Mouse (Mus musculus) embryonic facial prominence, embryonic 11.5 days (tissue): ENCODE measurements around the gene Efna3. TPM values are rescaled to one million over a fixed set of nuclear protein-coding genes. Genes with fewer than 3 reads are reported as not detected.
A peak's percentile ranks its signal among the peaks of the same experiment; 100 is the strongest.

Source experiments
- ATAC-seq: fragments of 200-750 bp; cut with Nextera tagmentation; replicated peaks from 2 replicates; pipeline ENCODE4 v1.8.0; 2017; ENCODE audit warnings: low read depth; ENCODE audit not compliant: insufficient number of reproducible peaks, low FRiP score, low TSS enrichment
- DNase-seq: peaks from one replicate; pipeline ENCODE4 v3.0.0-alpha.2; 2015; ENCODE audit warnings: low spot score
- H3K27ac ChIP-seq: fragments of 300-500 bp; sonication (generic); replicated peaks from 2 replicates; pipeline ENCODE4 v1.5.1; 2014; ENCODE audit warnings: mild to moderate bottlenecking, low read depth, low read length, control low read depth
- H3K27me3 ChIP-seq: fragments of 300-500 bp; sonication (generic); 2 replicates; pipeline ENCODE4 v1.6.1; 2014; ENCODE audit warnings: mild to moderate bottlenecking, low read length, moderate library complexity, mixed read lengths; ENCODE audit not compliant: control insufficient read depth, insufficient read depth
- H3K36me3 ChIP-seq: fragments of 300-500 bp; sonication (generic); replicated peaks from 2 replicates; pipeline ENCODE4 v1.6.1; 2014; ENCODE audit warnings: low read depth, mild to moderate bottlenecking, low read length, moderate library complexity, mixed read lengths; ENCODE audit not compliant: control insufficient read depth, insufficient read depth
- H3K4me1 ChIP-seq: fragments of 300-500 bp; sonication (generic); 2 replicates; pipeline ENCODE4 v1.6.1; 2014; ENCODE audit warnings: low read length, mixed read lengths; ENCODE audit not compliant: control insufficient read depth, insufficient read depth
- H3K4me2 ChIP-seq: fragments of 300-500 bp; sonication (generic); 2 replicates; pipeline ENCODE4 v1.6.1; 2014; ENCODE audit warnings: low read depth, mild to moderate bottlenecking, control low read depth, low read length, moderate library complexity
- H3K4me3 ChIP-seq: fragments of 300-500 bp; sonication (generic); 2 replicates; pipeline ENCODE4 v1.5.1; 2014; ENCODE audit warnings: low read depth, low read length, control low read depth
- H3K9ac ChIP-seq: fragments of 300-500 bp; sonication (generic); replicated peaks from 2 replicates; pipeline ENCODE4 v1.6.1; 2014; ENCODE audit warnings: mild to moderate bottlenecking, control low read depth, low read length
- H3K9me3 ChIP-seq: fragments of 300-500 bp; sonication (generic); replicated peaks from 2 replicates; pipeline ENCODE4 v1.6.1; 2016; ENCODE audit warnings: mild to moderate bottlenecking, low read length, inconsistent platforms, mixed read lengths; ENCODE audit not compliant: control insufficient read depth
- WGBS: fragments of 180-500 bp; shearing (Covaris S2); extraction: QIAGEN DNeasy Blood & Tissue Kit; methylation state at CpG from one replicate; pipeline ENCODE4 v1.1.7; 2014; 5-methylcytosine and 5-hydroxymethylcytosine counted together
- polyA plus RNA-seq: library from polyadenylated mRNA; unstranded; fragments of >200 nt; fragmentation: Nextera tagmentation; extraction: Ambion mirVana; gene quantifications from 2 replicates; pipeline ENCODE4 v1.2.1, GENCODE M21; 2014

The Efna3 gene
- polyA plus RNA-seq, 1 experiment from 2014 or later = 6.6 TPM

- WGBS = 9% methylated on average over 6 of the region's 6 CpGs
- Histone ChIP-seq H3K4me1 (peaks cover 8% of the 10 kb centered on the region), H3K9me3 (no peaks in the 10 kb centered on the region), H3K27ac (0 out of 2 replicates have a peak overlapping the region, but pooled peaks have one; percentile 92), H3K36me3 (peaks cover 11% of the 10 kb centered on the region), H3K4me2 (peak overlapping the region; percentile 68), H3K27me3 (no peaks in the 10 kb centered on the region), H3K9ac (peak overlapping the region; percentile 97), H3K4me3 (peak overlapping the region; percentile 92)
- no peak for DNase-seq
- ATAC-seq = no peak
Observed at GRCm38 (mm10) chr3:89336529-89336928, 13.8 kb upstream of the Efna3 start.

GRCm38 (mm10) chr3:89333053-89333452 is 10.3 kb upstream of the Efna3 start:
- no peak overlapping the region for H3K4me2 ChIP-seq
- peaks cover 3% of the 10 kb centered on the region for H3K4me1 ChIP-seq
- peaks cover 11% of the 10 kb centered on the region for H3K36me3 ChIP-seq

GRCm38 (mm10) chr3:89332476-89332875 is 9.7 kb upstream of the Efna3 start:
- H3K4me3 ChIP-seq = no peak overlapping the region
- peaks cover 4% of the 10 kb centered on the region for H3K4me1 ChIP-seq
- H3K9me3 ChIP-seq = no peaks in the 10 kb centered on the region
- no peak overlapping the region for H3K9ac ChIP-seq
- no peak overlapping the region for H3K4me2 ChIP-seq
- WGBS = 58% methylated on average over 12 of the region's 12 CpGs
- H3K27me3 ChIP-seq = no peaks in the 10 kb centered on the region
- DNase-seq = no peak
- no peak overlapping the region for H3K27ac ChIP-seq
- ATAC-seq = no peak
- H3K36me3 ChIP-seq = peaks cover 11% of the 10 kb centered on the region

More at GRCm38 (mm10) chr3:89333053-89333452, 10.3 kb upstream of the Efna3 start:
- Histone ChIP-seq H3K27me3 (no peaks in the 10 kb centered on the region), H3K4me3 (no peak overlapping the region), H3K9ac (no peak overlapping the region), H3K9me3 (no peaks in the 10 kb centered on the region), H3K27ac (no peak overlapping the region)
- no peak for ATAC-seq
- 82% methylated on average over 11 of the region's 11 CpGs for WGBS
- DNase-seq = no peak

- WGBS = 37% methylated on average over 10 of the region's 10 CpGs
- no peak overlapping the region for H3K27ac ChIP-seq
- peak; percentile 34 for DNase-seq
- no peak overlapping the region for H3K4me3 ChIP-seq
- no peaks in the 10 kb centered on the region for H3K27me3 ChIP-seq
- H3K4me2 ChIP-seq = no peak overlapping the region
- no peak for ATAC-seq
- H3K9ac ChIP-seq = no peak overlapping the region
- H3K9me3 ChIP-seq = no peaks in the 10 kb centered on the region
- peaks cover 11% of the 10 kb centered on the region for H3K36me3 ChIP-seq
- H3K4me1 ChIP-seq = peaks cover 6% of the 10 kb centered on the region
Observed at GRCm38 (mm10) chr3:89332013-89332412, 9.2 kb upstream of the Efna3 start.

GRCm38 (mm10) chr3:89331561-89331960 is 8.8 kb upstream of the Efna3 start:
- Histone ChIP-seq H3K9me3 (no peaks in the 10 kb centered on the region), H3K4me1 (peaks cover 6% of the 10 kb centered on the region), H3K36me3 (peaks cover 11% of the 10 kb centered on the region), H3K27ac (no peak overlapping the region), H3K27me3 (no peaks in the 10 kb centered on the region), H3K4me2 (no peak overlapping the region), H3K4me3 (no peak overlapping the region), H3K9ac (no peak overlapping the region)
- DNase-seq = no peak
- WGBS = 77% methylated on average over 13 of the region's 13 CpGs
- no peak for ATAC-seq

- WGBS = 22% methylated on average over 10 of the region's 10 CpGs
- Histone ChIP-seq H3K36me3 (peaks cover 11% of the 10 kb centered on the region), H3K27me3 (no peaks in the 10 kb centered on the region), H3K27ac (no peak overlapping the region), H3K9me3 (no peaks in the 10 kb centered on the region), H3K9ac (no peak overlapping the region), H3K4me3 (no peak overlapping the region), H3K4me1 (peaks cover 6% of the 10 kb centered on the region), H3K4me2 (no peak overlapping the region)
- ATAC-seq (no peak), DNase-seq (peak; percentile 51)
Observed at GRCm38 (mm10) chr3:89330948-89331347, 8.2 kb upstream of the Efna3 start.

- H3K4me2 ChIP-seq = no peak overlapping the region
- H3K4me1 ChIP-seq = peaks cover 2% of the 10 kb centered on the region; the same call in 1 of the 2 replicates
- H3K9ac ChIP-seq = no peak overlapping the region
- no peaks in the 10 kb centered on the region for H3K9me3 ChIP-seq
- H3K4me3 ChIP-seq = no peak overlapping the region
- ATAC-seq (no peak), DNase-seq (no peak)
- H3K27ac ChIP-seq = no peak overlapping the region
- 55% methylated on average over 3 of the region's 3 CpGs for WGBS
- H3K36me3 ChIP-seq = peaks cover 11% of the 10 kb centered on the region
- no peaks in the 10 kb centered on the region for H3K27me3 ChIP-seq
Observed at GRCm38 (mm10) chr3:89330346-89330745, 7.6 kb upstream of the Efna3 start.

- H3K4me1 ChIP-seq = peaks cover 2% of the 10 kb centered on the region; the same call in 1 of the 2 replicates
- no peak overlapping the region for H3K4me3 ChIP-seq
- peaks cover 2% of the 10 kb centered on the region; the same call in 1 of the 2 replicates for H3K36me3 ChIP-seq
- no peaks in the 10 kb centered on the region for H3K27me3 ChIP-seq
- 17% methylated on average over 4 of the region's 4 CpGs for WGBS
- ATAC-seq = no peak
- DNase-seq = peak; percentile 36
- no peak overlapping the region; the same call in 1 of the 2 replicates for H3K9ac ChIP-seq
- H3K4me2 ChIP-seq = no peak overlapping the region
- H3K27ac ChIP-seq = no peak overlapping the region
- H3K9me3 ChIP-seq = no peaks in the 10 kb centered on the region
Observed at GRCm38 (mm10) chr3:89328623-89329022, 5.9 kb upstream of the Efna3 start.
